Mouse (Mus musculus) lung, postnatal 0 days (tissue): Measurements from ENCODE around the gene Cul3. TPM values are rescaled to one million over a fixed set of nuclear protein-coding genes. Genes with fewer than 3 reads are reported as not detected.

Source experiments
- ATAC-seq: fragments of 200-750 bp; cut with Nextera tagmentation; 2 replicates; pipeline ENCODE4 v1.8.0; 2017; ENCODE audit warnings: moderate library complexity
- DNase-seq: peaks from one replicate; pipeline ENCODE4 v3.0.0-alpha.2; 2016; ENCODE audit warnings: low spot score
- H3K27ac ChIP-seq: fragments of 300-500 bp; sonication (generic); 2 replicates; pipeline ENCODE4 v1.5.1; 2014; ENCODE audit warnings: antibody characterized with exemption, mild to moderate bottlenecking, low read length, mixed read lengths
- H3K27me3 ChIP-seq: fragments of 300-500 bp; sonication (generic); replicated peaks from 2 replicates; pipeline ENCODE4 v1.6.1; 2014; ENCODE audit warnings: low read length, mixed read lengths; ENCODE audit not compliant: insufficient read depth
- H3K36me3 ChIP-seq: fragments of 300-500 bp; sonication (generic); 2 replicates; pipeline ENCODE4 v1.6.1; 2014; ENCODE audit warnings: low read length, mixed read lengths; ENCODE audit not compliant: insufficient read depth
- H3K4me1 ChIP-seq: fragments of 300-500 bp; sonication (generic); 2 replicates; pipeline ENCODE4 v1.6.1; 2014; ENCODE audit warnings: antibody characterized with exemption, low read depth, low read length, mixed read lengths; ENCODE audit not compliant: insufficient read depth
- H3K4me2 ChIP-seq: fragments of 300-500 bp; sonication (generic); replicated peaks from 2 replicates; pipeline ENCODE4 v1.6.1; 2014; ENCODE audit warnings: low read depth, mild to moderate bottlenecking, low read length, moderate library complexity, mixed read lengths
- H3K4me3 ChIP-seq: fragments of 300-500 bp; sonication (generic); 2 replicates; pipeline ENCODE4 v1.5.1; 2014; ENCODE audit warnings: low read depth, low read length
- H3K9ac ChIP-seq: fragments of 300-500 bp; sonication (generic); replicated peaks from 2 replicates; pipeline ENCODE4 v1.6.1; 2014; ENCODE audit warnings: low read depth, mild to moderate bottlenecking
- H3K9me3 ChIP-seq: fragments of 300-500 bp; sonication (generic); 2 replicates; pipeline ENCODE4 v1.6.1; 2016; ENCODE audit warnings: low read length, mixed read lengths
- CTCF ChIP-seq: IDR thresholded peaks from 2 replicates; pipeline ENCODE4 v1.5.1; 2016; ENCODE audit warnings: antibody characterized with exemption, mild to moderate bottlenecking
- EP300 ChIP-seq: IDR thresholded peaks from 2 replicates; pipeline ENCODE4 v1.6.1; 2016; ENCODE audit warnings: antibody characterized with exemption, mild to moderate bottlenecking, control low read depth
- WGBS: fragments of 180-500 bp; shearing (Covaris S2); extraction: QIAGEN DNeasy Blood & Tissue Kit; methylation state at CpG from one replicate; pipeline ENCODE4 v1.1.7; 2014; 5-methylcytosine and 5-hydroxymethylcytosine counted together
- polyA plus RNA-seq: library from polyadenylated mRNA; unstranded; fragments of >200 nt; fragmentation: Nextera tagmentation; extraction: Ambion mirVana; gene quantifications from 2 replicates; pipeline ENCODE4 v1.2.1, GENCODE M21; 2015

Gene Cul3
- polyA plus RNA-seq, 1 experiment from 2014 or later, result 33.8 TPM

- WGBS, result 77% methylated on average over 2 of the region's 2 CpGs
- no peaks in the 10 kb centered on the region for H3K9me3 ChIP-seq
- DNase-seq (no peak), ATAC-seq (no peak)
- no peak overlapping the region for H3K27ac ChIP-seq
- no peak overlapping the region for H3K4me3 ChIP-seq
- no peaks in the 10 kb centered on the region for H3K36me3 ChIP-seq
- H3K9ac ChIP-seq, result no peak overlapping the region
- peaks cover 2% of the 10 kb centered on the region; the same call in 1 of the 2 replicates for H3K4me1 ChIP-seq
- TF ChIP-seq EP300, result no peak
- no peak for TF ChIP-seq CTCF
- no peaks in the 10 kb centered on the region for H3K27me3 ChIP-seq
- no peak overlapping the region for H3K4me2 ChIP-seq
Observed at GRCm38 (mm10) chr1:80325761-80326160, 14.5 kb downstream of the Cul3 start.

GRCm38 (mm10) chr1:80324370-80324769 lies 15.9 kb downstream of the Cul3 start:
- Histone ChIP-seq H3K4me1 (no peaks in the 10 kb centered on the region; the same call in 1 of the 2 replicates), H3K4me3 (no peak overlapping the region), H3K9me3 (no peaks in the 10 kb centered on the region), H3K9ac (no peak overlapping the region), H3K27me3 (no peaks in the 10 kb centered on the region), H3K27ac (no peak overlapping the region), H3K4me2 (no peak overlapping the region), H3K36me3 (no peaks in the 10 kb centered on the region)
- ATAC-seq (no peak), DNase-seq (no peak)
- TF ChIP-seq EP300, result no peak
- TF ChIP-seq CTCF, result no peak

- Histone ChIP-seq H3K27me3 (no peaks in the 10 kb centered on the region), H3K4me2 (no peak overlapping the region), H3K4me3 (no peak overlapping the region), H3K4me1 (no peaks in the 10 kb centered on the region), H3K27ac (no peak overlapping the region), H3K9me3 (no peaks in the 10 kb centered on the region), H3K36me3 (no peaks in the 10 kb centered on the region), H3K9ac (no peak overlapping the region)
- 80% methylated on average over 3 of the region's 3 CpGs for WGBS
- DNase-seq, result no peak
- TF ChIP-seq CTCF (no peak), EP300 (no peak)
- no peak for ATAC-seq
Observed at GRCm38 (mm10) chr1:80315533-80316045, 24.7 kb downstream of the Cul3 start.

- Histone ChIP-seq H3K27me3 (no peaks in the 10 kb centered on the region), H3K9ac (no peak overlapping the region), H3K9me3 (no peaks in the 10 kb centered on the region), H3K4me2 (no peak overlapping the region), H3K4me1 (no peaks in the 10 kb centered on the region), H3K36me3 (no peaks in the 10 kb centered on the region), H3K27ac (no peak overlapping the region), H3K4me3 (no peak overlapping the region)
- ATAC-seq (no peak), DNase-seq (no peak)
- WGBS, result 59% methylated on average over 4 of the region's 4 CpGs
- TF ChIP-seq EP300 (no peak), CTCF (no peak)
Observed at GRCm38 (mm10) chr1:80293307-80293706, 47.0 kb downstream of the Cul3 start.

GRCm38 (mm10) chr1:80278731-80279130 lies 61.5 kb downstream of the Cul3 start:
- Histone ChIP-seq H3K36me3 (peaks cover 6% of the 10 kb centered on the region; the same call in 1 of the 2 replicates), H3K9ac (no peak overlapping the region), H3K4me3 (no peak overlapping the region), H3K4me2 (no peak overlapping the region), H3K27ac (no peak overlapping the region), H3K4me1 (no peaks in the 10 kb centered on the region), H3K27me3 (no peaks in the 10 kb centered on the region), H3K9me3 (no peaks in the 10 kb centered on the region)
- DNase-seq (peak; percentile 63), ATAC-seq (peak; percentile 77)
- TF ChIP-seq EP300 (no peak), CTCF (no peak)
- 39% methylated on average over 1 of the region's 1 CpGs for WGBS

GRCm38 (mm10) chr1:80260443-80260842 lies 79.8 kb downstream of the Cul3 start:
- Histone ChIP-seq H3K9me3 (no peaks in the 10 kb centered on the region), H3K9ac (no peak overlapping the region), H3K4me2 (no peak overlapping the region), H3K4me3 (no peak overlapping the region), H3K27ac (no peak overlapping the region), H3K4me1 (no peaks in the 10 kb centered on the region), H3K27me3 (no peaks in the 10 kb centered on the region), H3K36me3 (no peaks in the 10 kb centered on the region)
- 97% methylated on average over 1 of the region's 1 CpGs for WGBS
- ATAC-seq (no peak), DNase-seq (no peak)
- no peak for TF ChIP-seq EP300
- no peak for TF ChIP-seq CTCF

- no peaks in the 10 kb centered on the region for H3K9me3 ChIP-seq
- no peaks in the 10 kb centered on the region for H3K4me1 ChIP-seq
- 54% methylated on average over 4 of the region's 4 CpGs for WGBS
- DNase-seq (no peak), ATAC-seq (no peak; the same call in 1 of the 2 replicates)
- H3K4me2 ChIP-seq, result no peak overlapping the region
- no peak overlapping the region for H3K4me3 ChIP-seq
- H3K36me3 ChIP-seq, result no peaks in the 10 kb centered on the region
- no peak overlapping the region for H3K27ac ChIP-seq
- TF ChIP-seq CTCF (no peak), EP300 (no peak)
- H3K9ac ChIP-seq, result no peak overlapping the region
- H3K27me3 ChIP-seq, result no peaks in the 10 kb centered on the region
Observed at GRCm38 (mm10) chr1:80258632-80259031, 81.6 kb downstream of the Cul3 start.
